Mouse (Mus musculus) liver, embryonic 15.5 days (tissue): Measurements from ENCODE around the gene Ift46. TPM values are rescaled to one million over a fixed set of nuclear protein-coding genes. Genes with fewer than 3 reads are reported as not detected.
A peak's percentile ranks its signal among the peaks of the same experiment; 100 is the strongest.

Source experiments
- ATAC-seq: fragments of 200-750 bp; cut with Nextera tagmentation; 2 replicates; pipeline ENCODE4 v1.8.0; 2017; ENCODE audit warnings: moderate number of reproducible peaks, mild to moderate bottlenecking, moderate library complexity; ENCODE audit not compliant: insufficient read depth
- H3K27ac ChIP-seq: fragments of 300-500 bp; sonication (generic); replicated peaks from 2 replicates; pipeline ENCODE4 v1.5.1; 2015; ENCODE audit warnings: mild to moderate bottlenecking, inconsistent platforms
- H3K27me3 ChIP-seq: fragments of 300-500 bp; sonication (generic); 2 replicates; pipeline ENCODE4 v1.6.1; 2015; ENCODE audit warnings: mild to moderate bottlenecking, inconsistent platforms
- H3K36me3 ChIP-seq: fragments of 300-500 bp; sonication (generic); replicated peaks from 2 replicates; pipeline ENCODE4 v1.6.1; 2015; ENCODE audit warnings: moderate library complexity, mild to moderate bottlenecking, inconsistent platforms
- H3K4me1 ChIP-seq: fragments of 300-500 bp; sonication (generic); replicated peaks from 2 replicates; pipeline ENCODE4 v1.6.1; 2015; ENCODE audit warnings: inconsistent platforms
- H3K4me2 ChIP-seq: fragments of 300-500 bp; sonication (generic); 2 replicates; pipeline ENCODE4 v1.6.1; 2015; ENCODE audit warnings: moderate library complexity, mild to moderate bottlenecking, inconsistent platforms
- H3K4me3 ChIP-seq: fragments of 300-500 bp; sonication (generic); replicated peaks from 2 replicates; pipeline ENCODE4 v1.5.1; 2015; ENCODE audit warnings: mild to moderate bottlenecking, inconsistent platforms
- H3K9ac ChIP-seq: fragments of 300-500 bp; sonication (generic); 2 replicates; pipeline ENCODE4 v1.6.1; 2015; ENCODE audit warnings: moderate library complexity, mild to moderate bottlenecking, inconsistent platforms
- H3K9me3 ChIP-seq: fragments of 300-500 bp; sonication (generic); replicated peaks from 2 replicates; pipeline ENCODE4 v1.6.1; 2016; ENCODE audit warnings: inconsistent platforms
- WGBS: fragments of 180-500 bp; shearing (Covaris S2); methylation state at CpG from one replicate; pipeline ENCODE4 v1.1.7; 2015; ENCODE audit warnings: mixed read lengths; ENCODE audit not compliant: insufficient replicate concordance; 5-methylcytosine and 5-hydroxymethylcytosine counted together
- polyA plus RNA-seq: library from polyadenylated mRNA; unstranded; fragments of >200 nt; fragmentation: Nextera tagmentation; extraction: Ambion mirVana; gene quantifications from 2 replicates; pipeline ENCODE4 v1.2.1, GENCODE M21; 2015

Gene Ift46
- polyA plus RNA-seq: 16.7 and 19.0 TPM in 2 replicates

GRCm38 (mm10) chr9:44767101-44768028 lies at the start of gene Ift46, which contains the start of gene Arcn1:
Ift46 (plus strand) TSS chr9:44767908.
Arcn1 (minus strand) TSS chr9:44767845.
- peak; percentile 87 for ATAC-seq
- WGBS: under 1% methylated on average over 82 of the region's 82 CpGs

GRCm38 (mm10) chr9:44718937-44719631 lies 48.6 kb upstream of the Ift46 start:
- Histone ChIP-seq H3K4me1 (peaks cover 51% of the 10 kb centered on the region), H3K27me3 (peaks cover 31% of the 10 kb centered on the region), H3K4me2 (no peak overlapping the region), H3K9me3 (no peaks in the 10 kb centered on the region), H3K27ac (no peak overlapping the region), H3K4me3 (no peak overlapping the region), H3K36me3 (no peaks in the 10 kb centered on the region), H3K9ac (no peak overlapping the region)
- 64% methylated on average over 12 of the region's 12 CpGs for WGBS
- ATAC-seq: no peak

More at GRCm38 (mm10) chr9:44767101-44768028, at the start of gene Ift46, which contains the start of gene Arcn1:
- H3K27me3 ChIP-seq: no peaks in the 10 kb centered on the region
- peak within 1 kb of the TSS; percentile 99 for H3K4me3 ChIP-seq
- no peaks in the 10 kb centered on the region for H3K9me3 ChIP-seq
- H3K4me2 ChIP-seq: peak within 1 kb of the TSS; percentile 72
- peak within 1 kb of the TSS; percentile 99 for H3K9ac ChIP-seq
- no peaks in the 10 kb centered on the region for H3K36me3 ChIP-seq
- H3K27ac ChIP-seq: peak within 1 kb of the TSS; percentile 96
- H3K4me1 ChIP-seq: peaks cover 34% of the 10 kb centered on the region

GRCm38 (mm10) chr9:44719632-44720357 lies 47.9 kb upstream of the Ift46 start:
- 78% methylated on average over 8 of the region's 8 CpGs for WGBS

GRCm38 (mm10) chr9:44720358-44721153 lies 47.2 kb upstream of the Ift46 start:
- Histone ChIP-seq H3K4me1 (peaks cover 51% of the 10 kb centered on the region), H3K27me3 (peaks cover 31% of the 10 kb centered on the region), H3K4me3 (peak overlapping the region; percentile 55), H3K9me3 (no peaks in the 10 kb centered on the region), H3K4me2 (peak overlapping the region; percentile 74), H3K27ac (no peak overlapping the region), H3K9ac (peak overlapping the region; percentile 25; the same call in 1 of the 2 replicates), H3K36me3 (no peaks in the 10 kb centered on the region)
- ATAC-seq: no peak
- 15% methylated on average over 9 of the region's 9 CpGs for WGBS

More at GRCm38 (mm10) chr9:44719632-44720357, 47.9 kb upstream of the Ift46 start:
- no peak overlapping the region for H3K27ac ChIP-seq
- H3K4me2 ChIP-seq: no peak overlapping the region; the same call in 1 of the 2 replicates
- H3K4me1 ChIP-seq: peaks cover 51% of the 10 kb centered on the region
- no peak for ATAC-seq
- H3K9me3 ChIP-seq: no peaks in the 10 kb centered on the region
- H3K36me3 ChIP-seq: no peaks in the 10 kb centered on the region
- H3K27me3 ChIP-seq: peaks cover 31% of the 10 kb centered on the region
- no peak overlapping the region for H3K9ac ChIP-seq
- H3K4me3 ChIP-seq: no peak overlapping the region

- ATAC-seq: peak; percentile 73
- 2% methylated on average over 39 of the region's 40 CpGs for WGBS
- peaks cover 51% of the 10 kb centered on the region for H3K4me1 ChIP-seq
- H3K36me3 ChIP-seq: no peaks in the 10 kb centered on the region
- peak overlapping the region; percentile 25; the same call in 1 of the 2 replicates for H3K9ac ChIP-seq
- no peaks in the 10 kb centered on the region for H3K9me3 ChIP-seq
- no peak overlapping the region for H3K27ac ChIP-seq
- peaks cover 31% of the 10 kb centered on the region for H3K27me3 ChIP-seq
- peak overlapping the region; percentile 55 for H3K4me3 ChIP-seq
- peak overlapping the region; percentile 74 for H3K4me2 ChIP-seq
Observed at GRCm38 (mm10) chr9:44721154-44721876, 46.4 kb upstream of the Ift46 start.

GRCm38 (mm10) chr9:44721877-44722186 lies 45.9 kb upstream of the Ift46 start:
- ATAC-seq: 0 out of 2 replicates have a peak, but pooled peaks have one; percentile 3
- WGBS: 64% methylated on average over 3 of the region's 3 CpGs
- Histone ChIP-seq H3K9ac (no peak overlapping the region), H3K9me3 (no peaks in the 10 kb centered on the region), H3K27ac (no peak overlapping the region), H3K27me3 (peaks cover 31% of the 10 kb centered on the region), H3K36me3 (no peaks in the 10 kb centered on the region), H3K4me1 (peaks cover 51% of the 10 kb centered on the region), H3K4me2 (peak overlapping the region; percentile 74; the same call in 1 of the 2 replicates), H3K4me3 (no peak overlapping the region)

- WGBS: 57% methylated on average over 7 of the region's 7 CpGs
- Histone ChIP-seq H3K9me3 (no peaks in the 10 kb centered on the region), H3K4me3 (no peak overlapping the region)
Observed at GRCm38 (mm10) chr9:44722575-44722974, 45.1 kb upstream of the Ift46 start.

GRCm38 (mm10) chr9:44723008-44723407 lies 44.7 kb upstream of the Ift46 start:
- no peaks in the 10 kb centered on the region for H3K36me3 ChIP-seq
- no peak overlapping the region; the same call in 1 of the 2 replicates for H3K27ac ChIP-seq
- no peak for ATAC-seq
- H3K4me3 ChIP-seq: no peak overlapping the region
- H3K9me3 ChIP-seq: no peaks in the 10 kb centered on the region
- WGBS: 28% methylated on average over 7 of the region's 7 CpGs
- H3K4me2 ChIP-seq: no peak overlapping the region
- H3K4me1 ChIP-seq: peaks cover 42% of the 10 kb centered on the region
- peaks cover 35% of the 10 kb centered on the region for H3K27me3 ChIP-seq
- H3K9ac ChIP-seq: no peak overlapping the region

More at GRCm38 (mm10) chr9:44722575-44722974, 45.1 kb upstream of the Ift46 start:
- Histone ChIP-seq H3K9ac (no peak overlapping the region), H3K27me3 (peaks cover 35% of the 10 kb centered on the region), H3K36me3 (no peaks in the 10 kb centered on the region), H3K27ac (no peak overlapping the region), H3K4me2 (no peak overlapping the region), H3K4me1 (peaks cover 45% of the 10 kb centered on the region)
- ATAC-seq: no peak

GRCm38 (mm10) chr9:44723521-44724041 lies 44.1 kb upstream of the Ift46 start:
- Histone ChIP-seq H3K4me2 (no peak overlapping the region), H3K36me3 (no peaks in the 10 kb centered on the region), H3K9ac (no peak overlapping the region), H3K9me3 (no peaks in the 10 kb centered on the region), H3K27ac (no peak overlapping the region; the same call in 1 of the 2 replicates), H3K27me3 (peaks cover 35% of the 10 kb centered on the region), H3K4me3 (no peak overlapping the region), H3K4me1 (peaks cover 39% of the 10 kb centered on the region)
- 58% methylated on average over 11 of the region's 11 CpGs for WGBS
- no peak for ATAC-seq
